Mouse (Mus musculus): ENCODE data around the gene Stim2.

Stim2 gene

DNA sequence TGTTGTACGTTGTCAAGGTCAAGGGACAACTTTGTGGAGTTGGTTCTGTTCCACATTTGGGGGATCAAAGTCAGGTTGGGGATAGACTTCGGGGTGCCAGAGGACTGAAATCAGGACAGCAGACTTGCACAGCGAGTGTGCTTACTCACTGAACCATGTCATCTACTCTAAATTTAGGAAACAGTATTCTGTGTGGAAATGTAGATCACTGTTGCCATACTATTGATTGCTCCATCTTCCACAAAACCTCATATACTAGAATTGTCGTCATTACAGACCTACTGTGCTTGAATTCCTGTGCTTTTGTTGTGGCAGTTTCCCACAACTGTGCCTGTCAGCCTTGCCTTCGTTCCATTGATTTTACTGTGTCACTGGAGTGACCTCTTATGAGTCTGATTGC is 51.6 kb downstream of the Stim2 start:
- DNase-seq = no peak

DNA sequence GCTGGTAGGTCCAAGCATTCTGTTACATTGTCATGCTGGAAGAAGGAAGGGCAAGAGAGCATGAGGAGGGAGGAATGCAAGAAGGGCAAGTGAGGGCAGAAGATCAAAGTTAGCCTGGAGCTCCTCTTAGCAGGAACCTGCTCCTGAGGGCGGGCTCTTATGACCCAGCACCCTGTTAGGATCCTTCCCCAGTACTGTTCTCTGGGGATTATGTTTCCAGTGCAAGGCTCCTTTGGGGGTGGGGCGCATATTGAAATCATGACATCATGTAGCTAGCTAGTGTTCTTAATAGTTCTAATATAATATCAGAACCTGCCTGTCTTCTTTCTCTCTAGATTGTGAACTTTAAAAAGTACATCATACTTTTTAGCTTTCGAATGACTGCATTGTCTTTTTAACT is 52.8 kb downstream of the Stim2 start:
- DNase-seq = no peak

GRCm38 (mm10) chr5:54052205-54052604 is 53.9 kb downstream of the Stim2 start:
- no peak for DNase-seq

GRCm38 (mm10) chr5:54053673-54054366 is 55.5 kb downstream of the Stim2 start:
- DNase-seq = no peak

DNA sequence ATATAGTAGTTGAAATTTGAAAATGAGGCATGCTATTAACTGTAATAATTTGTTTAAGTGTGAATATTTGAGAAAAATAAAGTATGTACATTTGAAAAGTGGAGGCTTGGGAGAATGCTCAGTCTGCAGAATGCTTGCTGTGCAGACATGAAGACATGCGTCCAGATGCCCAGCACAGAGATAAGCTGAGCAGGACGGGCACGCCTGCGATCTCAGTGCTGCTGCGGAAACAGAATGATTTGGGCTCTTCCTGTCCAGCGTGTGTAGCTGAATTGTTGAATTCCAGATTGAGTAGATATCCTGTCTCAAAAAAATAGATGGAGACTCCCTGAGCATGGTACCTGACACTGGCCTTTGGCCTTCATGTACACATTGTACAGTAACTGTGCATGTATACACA is 58.0 kb downstream of the Stim2 start:
- no peak for DNase-seq

DNA sequence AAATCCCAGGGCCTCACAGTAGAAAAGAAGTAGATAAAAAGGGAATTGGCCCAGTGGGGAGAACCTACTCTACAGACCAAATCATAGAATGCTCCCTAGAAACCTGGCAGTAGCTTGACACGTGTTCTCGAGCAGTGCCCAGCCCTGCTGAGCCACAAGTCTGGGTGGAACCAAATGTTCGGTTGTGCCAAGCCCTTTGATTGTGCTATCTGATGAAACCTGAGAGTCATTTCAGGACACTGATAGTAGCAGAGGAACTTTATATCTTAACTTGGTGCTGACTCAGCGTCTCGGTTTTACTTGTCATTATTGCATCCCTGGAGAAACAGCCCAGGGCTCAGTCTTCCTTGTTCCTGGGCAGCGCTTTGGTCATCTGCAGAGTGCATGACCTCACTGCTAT is 61.7 kb downstream of the Stim2 start:
- peak; percentile 42 for DNase-seq

DNA sequence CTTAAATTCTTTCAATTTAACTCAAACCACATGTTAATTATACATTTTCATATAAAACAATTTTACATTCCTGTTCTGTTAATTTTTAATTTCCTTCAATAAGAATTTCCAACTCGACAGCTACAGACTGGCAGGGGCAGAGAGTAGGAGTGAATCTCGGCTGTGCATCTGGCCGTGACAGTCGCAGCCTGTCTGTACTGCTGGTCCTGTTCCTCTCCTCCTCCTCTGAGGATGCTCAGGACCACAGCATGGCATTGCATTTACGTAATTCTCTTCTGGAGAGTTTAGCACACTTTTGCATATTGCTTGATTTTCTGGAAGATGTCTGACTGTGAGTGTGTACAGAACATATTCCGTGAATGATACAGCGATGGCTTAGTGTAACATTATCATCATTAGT is 63.8 kb downstream of the Stim2 start:
- DNase-seq = no peak

DNA sequence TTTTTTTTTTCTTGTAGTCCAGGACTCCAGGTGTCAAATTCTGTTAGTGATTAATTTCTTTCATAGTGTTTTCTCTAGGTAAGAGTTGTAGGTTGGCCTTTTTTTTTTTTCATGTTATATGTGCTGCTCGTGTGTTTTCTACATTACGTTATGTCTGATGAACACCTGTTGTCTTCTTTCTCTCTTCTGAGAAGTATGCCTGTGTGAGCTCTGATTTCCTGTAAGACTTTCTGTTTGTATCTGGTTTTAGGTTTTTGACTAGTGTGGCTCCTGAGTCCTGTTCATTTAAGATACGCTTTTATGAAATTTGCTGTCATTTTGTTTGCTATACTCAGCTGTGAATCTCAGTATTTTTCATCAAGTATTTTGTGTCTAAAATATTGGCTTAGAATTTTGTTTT is 69.3 kb downstream of the Stim2 start:
- DNase-seq = no peak

GRCm38 (mm10) chr5:54070549-54070948 is 72.2 kb downstream of the Stim2 start:
- DNase-seq = no peak

DNA sequence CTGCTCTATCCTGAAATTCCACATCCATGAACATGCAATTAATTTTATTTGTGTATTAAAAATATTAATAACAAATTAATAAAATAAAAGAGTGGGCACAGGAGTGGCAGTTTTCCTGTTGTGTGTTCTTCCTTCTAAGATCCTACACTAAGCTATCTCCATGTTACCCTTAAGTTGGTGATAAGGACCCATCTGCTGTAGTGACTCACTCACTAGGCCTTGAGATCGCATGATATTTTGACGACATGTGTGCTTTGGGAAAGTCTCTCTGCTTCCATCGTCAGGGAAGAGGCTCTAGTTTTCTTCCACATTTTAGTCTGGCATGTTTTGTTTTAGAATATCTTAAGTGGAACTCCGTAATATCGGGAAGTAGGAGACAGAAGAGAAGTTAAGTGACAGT is 73.0 kb downstream of the Stim2 start:
- no peak for DNase-seq

- no peak for DNase-seq
These were observed 73.4 kb downstream of the Stim2 start for GRCm38 (mm10) chr5:54071705-54072104.

DNA sequence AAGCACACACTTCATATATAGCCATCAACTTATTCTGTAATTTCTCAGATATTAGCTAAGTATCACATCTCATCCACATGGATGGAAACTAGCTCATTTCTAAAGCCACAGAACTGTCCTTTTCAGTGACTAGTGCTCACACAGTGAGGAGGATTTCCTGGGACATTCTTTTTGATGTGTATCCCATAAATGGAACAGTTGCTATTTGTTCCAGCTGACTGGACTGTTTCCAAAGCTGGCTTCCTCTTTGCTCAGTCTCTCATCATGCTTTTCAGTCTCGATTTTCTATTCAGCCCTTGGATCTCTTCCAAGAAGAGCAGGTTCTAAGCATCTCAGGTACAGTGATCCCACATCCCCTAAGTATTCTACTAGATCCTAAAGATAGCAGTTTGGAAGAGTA is 75.0 kb downstream of the Stim2 start:
- DNase-seq = peak; percentile 41

GRCm38 (mm10) chr5:54079997-54080396 is 81.7 kb downstream of the Stim2 start:
- DNase-seq = no peak

- no peak for DNase-seq
These were observed 89.6 kb downstream of the Stim2 start for GRCm38 (mm10) chr5:54087912-54088311.

GRCm38 (mm10) chr5:54098219-54098618 is 99.9 kb downstream of the Stim2 start:
- DNase-seq = no peak

DNA sequence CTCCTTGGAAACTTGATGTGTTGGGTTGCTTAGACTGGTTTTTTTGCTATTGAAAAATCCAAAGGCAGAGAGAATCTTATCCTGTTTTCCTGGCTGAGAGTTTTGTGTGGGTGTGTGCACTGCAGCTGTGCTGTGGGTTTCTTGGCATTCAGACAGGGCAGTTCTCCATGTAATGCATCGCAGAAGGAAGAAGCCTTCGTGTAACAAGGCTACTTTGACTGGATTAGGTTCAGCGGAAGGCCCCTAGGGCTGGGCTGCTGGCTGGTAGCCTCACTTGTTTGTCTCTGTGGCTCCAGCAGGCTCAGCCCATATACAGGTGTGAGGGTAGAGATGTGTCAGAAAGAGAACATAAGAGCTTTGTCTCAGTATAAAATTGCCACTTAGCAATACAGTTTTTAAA is 102.6 kb downstream of the Stim2 start:
- DNase-seq = no peak

DNA sequence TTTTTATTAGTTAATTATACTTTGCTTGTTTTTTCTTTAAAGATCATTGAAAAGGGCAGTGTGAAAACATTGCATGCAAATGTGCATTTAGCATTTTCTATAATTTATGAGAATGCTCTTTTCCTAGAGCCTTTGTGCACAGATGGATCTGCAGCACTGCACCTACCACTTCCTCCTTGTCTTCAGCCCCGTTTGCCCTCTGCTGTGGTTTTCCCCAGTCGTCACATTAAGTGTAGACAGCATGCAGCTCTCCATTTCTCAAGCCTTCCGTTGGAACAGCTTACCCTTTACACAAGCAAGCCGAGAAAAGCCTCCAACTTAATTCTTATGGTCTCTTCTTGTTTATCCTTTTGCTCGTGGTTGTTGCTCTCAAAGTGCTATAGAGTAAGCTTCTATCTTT is 103.0 kb downstream of the Stim2 start:
- DNase-seq = no peak

GRCm38 (mm10) chr5:54101960-54102359 is 103.7 kb downstream of the Stim2 start:
- DNase-seq = no peak

DNA sequence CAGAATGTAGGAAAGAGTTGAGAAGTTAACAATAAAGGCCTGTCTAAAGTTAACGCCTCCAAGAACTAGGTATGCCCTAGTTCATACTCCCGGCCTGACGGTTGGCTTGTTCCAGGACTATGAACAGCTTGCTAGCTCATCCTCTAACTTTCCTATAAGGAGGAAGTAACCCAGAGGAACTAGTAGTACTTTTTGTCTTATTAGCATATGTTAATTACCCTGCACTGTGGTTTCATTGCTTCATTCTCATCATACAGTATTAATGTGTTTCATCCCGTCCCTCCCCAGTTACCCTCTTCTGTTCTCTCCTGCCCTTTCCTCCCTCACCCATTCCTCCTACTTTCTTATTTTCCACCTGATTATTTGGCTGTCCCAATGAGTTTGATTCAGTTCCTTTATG is 108.4 kb downstream of the Stim2 start:
- no peak for DNase-seq

DNA sequence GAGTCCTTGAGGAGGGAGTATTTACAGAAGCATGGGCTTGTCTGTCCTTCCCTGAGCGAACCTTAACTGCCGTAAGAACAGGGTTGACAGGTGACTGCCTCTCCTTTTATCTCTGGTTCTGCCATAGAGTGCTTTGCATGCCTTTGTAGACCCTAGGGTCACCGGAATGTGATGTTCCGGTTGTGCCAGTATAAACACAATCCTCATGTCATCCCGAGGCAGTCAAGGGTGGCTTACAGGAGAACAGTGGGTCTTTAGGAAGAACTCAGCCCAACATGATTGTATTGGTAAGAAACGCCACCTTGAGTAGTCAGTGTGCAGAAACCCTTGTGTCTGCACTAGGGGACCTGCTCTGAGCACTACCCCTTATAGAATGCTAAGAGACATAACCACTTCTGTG is 108.8 kb downstream of the Stim2 start:
- no peak for DNase-seq

GRCm38 (mm10) chr5:54109096-54109495 is 110.8 kb downstream of the Stim2 start:
- no peak for DNase-seq

- no peak for DNase-seq
These were observed 112.5 kb downstream of the Stim2 start for GRCm38 (mm10) chr5:54110789-54111188.

- peak; percentile 38 for DNase-seq
These were observed 115.0 kb downstream of the Stim2 start for GRCm38 (mm10) chr5:54113284-54113683.

DNA sequence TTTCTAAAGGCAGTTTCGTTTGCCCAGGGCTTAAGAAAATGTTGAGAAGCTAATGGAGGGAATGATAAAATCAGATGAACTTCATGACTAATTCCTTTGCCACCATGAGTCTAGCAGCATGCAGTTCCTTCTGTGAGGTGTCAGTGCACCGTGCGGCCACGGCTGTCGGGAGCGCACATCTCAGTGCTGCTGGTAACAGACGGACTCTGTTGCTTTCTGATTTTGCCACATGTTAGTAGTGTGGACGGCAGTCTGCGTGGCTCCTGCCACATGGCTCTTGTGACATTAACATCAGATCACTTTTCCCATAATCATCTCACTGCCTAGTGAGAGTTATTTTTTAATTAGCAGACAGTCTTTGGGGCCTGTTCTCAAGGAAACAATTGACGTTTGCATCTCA is 118.2 kb downstream of the Stim2 start:
- DNase-seq = no peak

GRCm38 (mm10) chr5:54118410-54119212 is 120.3 kb downstream of the Stim2 start:
- no peak for DNase-seq

Measured in cerebellum, adult 9-11 months (tissue).